Mouse (Mus musculus) heart, embryonic 11.5 days (tissue): ENCODE results near the gene Etfb. TPM values are rescaled to one million over a fixed set of nuclear protein-coding genes. Genes with fewer than 3 reads are reported as not detected.

Experiments used
- ATAC-seq: fragments of 200-750 bp; cut with Nextera tagmentation; replicated peaks from 2 replicates; pipeline ENCODE4 v1.8.0; 2017; ENCODE audit warnings: moderate library complexity; ENCODE audit not compliant: insufficient number of reproducible peaks, low FRiP score, low TSS enrichment
- H3K27ac ChIP-seq: fragments of 300-500 bp; sonication (generic); 2 replicates; pipeline ENCODE4 v1.5.1; 2014; ENCODE audit warnings: mild to moderate bottlenecking, low read depth, low read length
- H3K27me3 ChIP-seq: fragments of 300-500 bp; sonication (generic); 2 replicates; pipeline ENCODE4 v1.6.1; 2014; ENCODE audit warnings: mild to moderate bottlenecking, low read length, mixed read lengths; ENCODE audit not compliant: control insufficient read depth, insufficient read depth
- H3K36me3 ChIP-seq: fragments of 300-500 bp; sonication (generic); 2 replicates; pipeline ENCODE4 v1.6.1; 2014; ENCODE audit warnings: mild to moderate bottlenecking, low read length, moderate library complexity, mixed read lengths; ENCODE audit not compliant: control insufficient read depth, insufficient read depth
- H3K4me1 ChIP-seq: fragments of 300-500 bp; sonication (generic); 2 replicates; pipeline ENCODE4 v1.6.1; 2014; ENCODE audit warnings: low read length; ENCODE audit not compliant: control insufficient read depth, insufficient read depth
- H3K4me2 ChIP-seq: fragments of 300-500 bp; sonication (generic); 2 replicates; pipeline ENCODE4 v1.6.1; 2014; ENCODE audit warnings: mild to moderate bottlenecking, moderate library complexity
- H3K4me3 ChIP-seq: fragments of 300-500 bp; sonication (generic); 2 replicates; pipeline ENCODE4 v1.5.1; 2014; ENCODE audit warnings: low read depth, low read length
- H3K9ac ChIP-seq: fragments of 300-500 bp; sonication (generic); 2 replicates; pipeline ENCODE4 v1.6.1; 2014; ENCODE audit warnings: mild to moderate bottlenecking, low read depth, low read length, moderate library complexity
- H3K9me3 ChIP-seq: fragments of 300-500 bp; sonication (generic); replicated peaks from 2 replicates; pipeline ENCODE4 v1.6.1; 2016; ENCODE audit warnings: low read length; ENCODE audit not compliant: control insufficient read depth
- WGBS: fragments of 180-500 bp; shearing (Covaris S2); extraction: QIAGEN DNeasy Blood & Tissue Kit; methylation state at CpG from one replicate; pipeline ENCODE4 v1.1.7; 2014; ENCODE audit not compliant: insufficient replicate concordance; 5-methylcytosine and 5-hydroxymethylcytosine counted together
- polyA plus RNA-seq: library from polyadenylated mRNA; unstranded; fragments of >200 nt; fragmentation: Nextera tagmentation; extraction: Ambion mirVana; gene quantifications from 2 replicates; pipeline ENCODE4 v1.2.1, GENCODE M21; 2014

Etfb gene
- polyA plus RNA-seq, 1 experiment from 2014 or later, result 538 TPM

DNA sequence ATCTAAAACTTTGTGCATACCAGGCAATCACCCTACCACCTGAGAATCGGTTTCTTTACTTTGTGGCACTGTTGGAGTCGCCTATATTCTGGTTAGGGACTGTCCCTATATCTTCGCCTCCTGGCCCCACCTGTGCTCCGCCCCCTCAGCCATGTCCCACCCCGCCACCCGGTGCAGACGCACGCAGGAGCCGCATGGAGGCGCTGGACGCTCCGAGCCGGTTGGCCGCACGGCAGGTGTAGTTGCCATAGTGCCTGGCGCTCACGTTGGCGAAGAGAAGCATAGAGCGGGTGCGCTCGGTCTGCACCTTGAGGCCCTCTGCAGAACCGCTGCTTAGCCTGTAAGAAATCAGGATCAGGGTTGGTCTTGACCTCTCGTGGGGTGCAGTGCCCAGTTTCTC lies 31.8 kb downstream of the Etfb start:
- no peak for ATAC-seq
- Histone ChIP-seq H3K4me2 (peak overlapping the region; percentile 6; the same call in 1 of the 2 replicates), H3K9me3 (no peaks in the 10 kb centered on the region), H3K4me3 (no peak overlapping the region), H3K27me3 (peaks cover 51% of the 10 kb centered on the region), H3K9ac (no peak overlapping the region), H3K27ac (no peak overlapping the region), H3K4me1 (no peaks in the 10 kb centered on the region), H3K36me3 (no peaks in the 10 kb centered on the region)
- 8% methylated on average over 23 of the region's 23 CpGs for WGBS

DNA sequence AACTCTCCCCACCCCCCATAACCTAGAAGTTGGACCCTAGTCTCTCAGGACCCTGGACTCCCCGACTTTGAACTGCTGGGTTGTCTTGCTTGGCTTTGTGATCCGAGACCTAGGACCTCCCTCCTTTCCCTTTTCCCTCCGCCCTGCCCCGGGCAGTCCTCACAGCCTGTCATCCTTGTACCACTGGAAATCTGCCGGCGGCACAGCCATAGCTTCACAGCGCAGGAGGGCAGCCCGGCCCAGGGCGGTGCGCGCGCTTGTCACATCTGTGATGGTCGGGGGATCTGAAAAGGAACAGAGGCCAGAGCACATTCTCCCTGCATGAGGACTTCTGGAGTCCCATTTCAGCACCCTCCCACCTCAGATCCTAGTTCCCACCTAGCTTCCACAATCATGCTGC lies 32.5 kb downstream of the Etfb start:
- no peak for ATAC-seq
- Histone ChIP-seq H3K4me2 (peak overlapping the region; percentile 37), H3K9me3 (no peaks in the 10 kb centered on the region), H3K27me3 (peaks cover 51% of the 10 kb centered on the region), H3K36me3 (no peaks in the 10 kb centered on the region), H3K4me1 (no peaks in the 10 kb centered on the region), H3K4me3 (no peak overlapping the region; the same call in 1 of the 2 replicates), H3K27ac (no peak overlapping the region), H3K9ac (no peak overlapping the region)
- WGBS, result 5% methylated on average over 13 of the region's 13 CpGs

DNA sequence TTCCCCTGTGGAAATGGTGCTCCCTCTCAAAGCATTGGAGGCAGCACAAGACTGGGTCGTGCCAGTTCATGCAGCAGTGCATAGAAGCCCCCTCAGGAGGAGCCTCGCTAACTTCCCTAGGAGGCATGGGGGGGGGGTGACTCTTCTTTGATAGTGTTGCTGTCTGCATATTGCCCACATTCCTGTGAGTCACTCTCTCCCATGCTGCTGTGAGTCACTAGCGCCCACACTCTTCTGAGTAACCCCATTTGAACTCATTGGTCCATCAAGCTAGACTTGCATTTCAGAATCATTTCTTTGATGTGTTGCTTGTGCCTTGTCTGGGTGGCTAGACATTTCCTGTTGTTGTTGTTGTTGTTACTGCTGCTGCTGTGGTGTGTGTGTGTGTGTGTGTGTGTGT lies 37.3 kb downstream of the Etfb start:
- no peak overlapping the region for H3K9ac ChIP-seq
- no peak for ATAC-seq
- H3K4me3 ChIP-seq, result no peak overlapping the region
- no peaks in the 10 kb centered on the region for H3K36me3 ChIP-seq
- H3K4me1 ChIP-seq, result no peaks in the 10 kb centered on the region
- H3K27ac ChIP-seq, result no peak overlapping the region
- no peak overlapping the region for H3K4me2 ChIP-seq
- H3K9me3 ChIP-seq, result no peaks in the 10 kb centered on the region
- H3K27me3 ChIP-seq, result peaks cover 28% of the 10 kb centered on the region
- 50% methylated on average over 3 of the region's 3 CpGs for WGBS

DNA sequence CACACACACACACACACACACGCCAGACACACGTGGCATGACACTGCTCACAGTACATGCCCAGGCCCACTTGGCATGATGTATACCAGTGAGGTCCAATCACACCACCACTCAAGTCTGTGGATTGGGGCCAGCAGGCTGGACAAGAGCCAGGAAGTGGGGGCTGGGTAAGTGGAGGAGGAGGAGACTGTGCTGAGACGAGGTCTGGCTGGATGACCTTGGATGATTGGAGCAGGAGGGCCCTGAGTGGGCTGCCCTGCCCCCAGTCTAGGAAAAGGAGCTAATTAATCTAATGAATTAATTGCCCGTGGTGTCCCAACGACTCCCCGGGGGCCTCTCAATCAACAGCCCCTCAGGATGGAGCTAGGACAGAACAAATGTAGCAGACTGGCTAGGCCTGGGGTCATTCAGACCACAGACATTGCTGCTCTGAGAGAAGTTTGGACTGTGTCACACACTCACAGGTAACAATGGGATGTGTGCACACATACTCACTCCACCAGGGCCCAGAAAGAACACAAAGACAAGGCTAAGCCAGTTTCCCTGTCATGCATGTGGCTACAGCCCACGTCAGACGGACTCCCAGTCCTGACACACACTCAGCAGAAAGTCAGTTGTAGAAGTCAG lies 38.3 kb downstream of the Etfb start:
- Histone ChIP-seq H3K9ac (no peak overlapping the region), H3K9me3 (no peaks in the 10 kb centered on the region), H3K4me2 (no peak overlapping the region), H3K27me3 (peaks cover 18% of the 10 kb centered on the region), H3K4me3 (no peak overlapping the region), H3K27ac (no peak overlapping the region), H3K4me1 (no peaks in the 10 kb centered on the region), H3K36me3 (no peaks in the 10 kb centered on the region)
- ATAC-seq, result 0 out of 2 replicates have a peak, but pooled peaks have one; percentile 37
- WGBS, result 60% methylated on average over 8 of the region's 8 CpGs

DNA sequence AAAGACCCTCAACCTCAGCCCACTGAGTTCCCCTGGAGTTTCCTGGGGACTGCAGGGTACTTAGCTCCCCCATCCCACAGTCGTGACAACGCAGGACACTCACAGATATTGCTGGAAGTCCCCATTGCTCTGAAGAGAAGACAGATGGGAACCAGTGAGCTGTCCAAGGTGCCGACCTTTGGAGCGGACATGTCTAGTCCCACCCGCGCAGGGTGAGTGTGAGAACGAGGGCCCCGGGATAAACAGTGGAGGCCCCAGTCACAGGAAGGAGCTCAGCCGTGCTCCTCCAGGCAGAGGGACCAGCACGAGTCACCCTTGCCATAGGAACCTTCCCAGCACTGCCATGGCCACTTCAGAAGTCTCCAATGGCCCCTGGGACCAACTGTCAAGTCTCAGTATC lies 39.4 kb downstream of the Etfb start:
- no peaks in the 10 kb centered on the region for H3K4me1 ChIP-seq
- no peak for ATAC-seq
- no peak overlapping the region for H3K4me2 ChIP-seq
- no peaks in the 10 kb centered on the region for H3K9me3 ChIP-seq
- no peak overlapping the region for H3K27ac ChIP-seq
- H3K36me3 ChIP-seq, result no peaks in the 10 kb centered on the region
- 4% methylated on average over 10 of the region's 10 CpGs for WGBS
- H3K27me3 ChIP-seq, result peaks cover 13% of the 10 kb centered on the region
- no peak overlapping the region for H3K9ac ChIP-seq
- H3K4me3 ChIP-seq, result no peak overlapping the region

DNA sequence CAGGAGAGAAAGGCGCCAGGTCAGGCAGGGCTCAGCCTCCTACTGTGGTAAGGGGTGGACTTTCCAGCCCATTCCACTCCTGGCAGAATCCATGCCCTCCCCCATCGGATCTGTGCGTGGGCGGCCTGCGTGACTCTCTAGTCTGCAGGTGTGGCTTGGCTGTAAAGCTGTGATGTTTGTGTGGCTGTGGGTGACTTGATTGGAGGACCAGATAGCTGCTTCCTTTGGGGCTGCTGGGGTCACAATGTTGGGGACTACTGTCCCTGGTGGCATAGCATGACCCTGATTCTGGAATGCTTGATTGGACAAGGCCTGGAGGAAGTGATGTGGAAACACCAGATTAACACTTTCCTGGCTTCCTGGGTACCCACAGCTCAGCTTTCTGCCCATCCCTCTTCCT lies 44.8 kb downstream of the Etfb start:
- Histone ChIP-seq H3K4me1 (no peaks in the 10 kb centered on the region; the same call in 1 of the 2 replicates), H3K4me3 (no peak overlapping the region), H3K27ac (no peak overlapping the region), H3K9ac (no peak overlapping the region), H3K27me3 (peaks cover 46% of the 10 kb centered on the region), H3K9me3 (no peaks in the 10 kb centered on the region), H3K36me3 (no peaks in the 10 kb centered on the region), H3K4me2 (no peak overlapping the region)
- 37% methylated on average over 5 of the region's 5 CpGs for WGBS
- ATAC-seq, result no peak

DNA sequence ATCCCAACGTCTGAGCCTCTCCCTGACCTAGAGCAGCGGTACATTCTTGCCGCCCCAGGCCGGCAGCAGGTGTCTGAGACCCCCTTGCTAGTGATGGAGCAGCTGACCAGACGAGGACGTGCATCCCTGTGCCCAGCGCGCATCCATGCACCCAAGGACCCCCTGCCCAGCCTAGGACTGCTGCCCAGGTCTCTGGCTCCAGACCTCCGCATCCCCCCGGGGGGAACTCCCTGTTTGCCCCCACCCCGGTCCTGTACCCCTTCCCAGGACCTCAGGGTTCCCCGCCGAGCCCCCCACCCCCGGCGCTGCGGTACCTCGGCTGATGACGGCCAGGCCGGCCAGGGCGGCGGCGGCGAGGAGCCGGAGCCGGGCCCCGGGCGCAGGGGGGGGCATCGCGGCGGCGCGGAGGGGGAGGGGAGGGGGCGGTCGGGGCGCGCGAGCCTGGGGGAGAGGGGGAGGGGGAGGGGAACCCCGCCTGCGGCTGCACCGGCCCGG lies 45.8 kb downstream of the Etfb start, which contains the start of gene Iglon5:
Gene Iglon5, minus strand, starts transcription at position 445 of the 495 bp plus-strand sequence.
- peak within 1 kb of the TSS; percentile 69 for H3K4me2 ChIP-seq
- peak within 1 kb of the TSS; percentile 39; the same call in 1 of the 2 replicates for H3K9ac ChIP-seq
- H3K9me3 ChIP-seq, result no peaks in the 10 kb centered on the region
- no peak within 1 kb of the TSS for H3K27ac ChIP-seq
- no peaks in the 10 kb centered on the region; the same call in 1 of the 2 replicates for H3K4me1 ChIP-seq
- WGBS, result 1% methylated on average over 20 of the region's 41 CpGs
- H3K4me3 ChIP-seq, result peak within 1 kb of the TSS; percentile 45
- 0 out of 2 replicates have a peak, but pooled peaks have one; percentile 39 for ATAC-seq
- peaks cover 46% of the 10 kb centered on the region for H3K27me3 ChIP-seq
- H3K36me3 ChIP-seq, result no peaks in the 10 kb centered on the region

DNA sequence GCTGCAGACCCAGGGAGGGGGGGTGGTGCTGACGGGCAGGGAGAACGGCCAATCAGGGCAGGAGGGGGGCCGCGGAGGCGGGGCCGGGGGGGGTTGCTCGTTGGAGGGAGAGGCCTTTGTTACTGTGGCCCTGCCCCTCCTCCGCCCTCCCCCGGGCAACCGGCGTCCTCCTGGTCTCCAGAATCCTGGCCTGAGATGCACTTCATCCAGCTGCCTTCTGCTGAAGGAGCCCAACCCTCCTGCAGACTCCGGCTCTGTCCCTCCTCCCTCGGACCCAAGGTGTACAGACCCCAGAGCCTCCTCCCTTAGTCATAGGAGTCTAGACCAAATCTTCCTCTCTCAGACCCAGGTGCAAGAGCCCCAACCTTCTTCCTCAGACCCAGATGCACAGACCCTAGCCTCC lies 46.3 kb downstream of the Etfb start:
- Histone ChIP-seq H3K9ac (no peak overlapping the region), H3K27ac (no peak overlapping the region), H3K9me3 (no peaks in the 10 kb centered on the region), H3K4me3 (peak overlapping the region; percentile 45), H3K4me2 (peak overlapping the region; percentile 69), H3K27me3 (peaks cover 51% of the 10 kb centered on the region), H3K4me1 (no peaks in the 10 kb centered on the region; the same call in 1 of the 2 replicates), H3K36me3 (no peaks in the 10 kb centered on the region)
- no peak for ATAC-seq
- whole genome bisulfite sequencing, result 2% methylated on average over 9 of the region's 13 CpGs

DNA sequence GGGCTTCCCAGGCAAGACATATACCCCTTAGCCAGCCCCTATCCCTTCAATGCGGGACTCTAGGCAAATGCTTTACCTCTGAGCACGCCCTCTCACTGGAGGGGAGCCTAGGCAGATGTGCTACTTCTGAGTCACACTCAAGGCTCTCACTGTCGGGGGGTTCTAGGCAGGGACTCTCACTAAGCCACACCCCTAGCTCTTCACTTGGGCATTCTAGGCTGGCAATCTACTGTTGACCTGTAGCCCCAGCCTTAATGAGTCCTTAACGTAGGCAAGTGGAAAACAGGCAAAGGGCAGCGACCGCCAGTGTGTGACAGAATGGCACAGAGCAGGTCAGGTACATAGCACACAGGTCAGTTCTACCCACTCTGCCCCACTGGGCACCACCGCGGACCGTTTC lies 47.0 kb downstream of the Etfb start:
- H3K27ac ChIP-seq, result no peak overlapping the region
- no peaks in the 10 kb centered on the region for H3K36me3 ChIP-seq
- no peak overlapping the region for H3K9ac ChIP-seq
- H3K27me3 ChIP-seq, result peaks cover 55% of the 10 kb centered on the region
- no peak overlapping the region for H3K4me3 ChIP-seq
- no peak overlapping the region for H3K4me2 ChIP-seq
- 48% methylated on average over 9 of the region's 9 CpGs for WGBS
- H3K4me1 ChIP-seq, result no peaks in the 10 kb centered on the region; the same call in 1 of the 2 replicates
- no peaks in the 10 kb centered on the region for H3K9me3 ChIP-seq
- ATAC-seq, result no peak
